Mouse (Mus musculus) liver, adult 2 months (tissue): ENCODE results near the gene Cdk7.

ENCODE experiments used
- CTCF ChIP-seq: fragments of 200-500 bp; IDR thresholded peaks from 2 replicates; pipeline ENCODE4 v1.5.1; 2011; ENCODE audit warnings: low read depth, low read length, control low read depth
- POLR2A ChIP-seq: fragments of 200-500 bp; IDR thresholded peaks from 2 replicates; pipeline ENCODE4 v1.6.1; 2011; ENCODE audit warnings: low read length, control low read depth; ENCODE audit not compliant: insufficient read depth; ENCODE audit errors: extremely low read depth

DNA sequence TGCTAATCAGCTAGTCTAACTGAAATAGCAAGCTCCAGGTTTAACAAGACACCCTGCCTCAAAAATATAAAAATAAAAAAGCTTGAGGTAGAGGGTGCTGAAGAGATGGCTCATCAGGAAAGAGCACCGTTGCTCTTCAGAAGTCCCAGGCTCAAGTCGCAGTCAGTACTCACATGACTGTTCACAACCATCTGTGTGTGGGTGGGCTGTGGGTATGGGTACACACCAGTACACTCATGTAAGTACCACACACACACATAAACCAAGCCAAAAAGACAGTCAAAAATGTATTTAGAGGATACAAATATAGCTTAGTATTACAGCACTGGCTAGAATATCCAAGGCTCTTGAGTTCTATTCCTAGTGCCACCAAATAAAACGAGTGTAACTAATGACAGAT is 15.4 kb upstream of the Cdk7 start:
- TF ChIP-seq POLR2A: no peak
- TF ChIP-seq CTCF: no peak
